Comparison of ENCODE assay signal across 21 mouse cellular contexts in the genomic region with DNA sequence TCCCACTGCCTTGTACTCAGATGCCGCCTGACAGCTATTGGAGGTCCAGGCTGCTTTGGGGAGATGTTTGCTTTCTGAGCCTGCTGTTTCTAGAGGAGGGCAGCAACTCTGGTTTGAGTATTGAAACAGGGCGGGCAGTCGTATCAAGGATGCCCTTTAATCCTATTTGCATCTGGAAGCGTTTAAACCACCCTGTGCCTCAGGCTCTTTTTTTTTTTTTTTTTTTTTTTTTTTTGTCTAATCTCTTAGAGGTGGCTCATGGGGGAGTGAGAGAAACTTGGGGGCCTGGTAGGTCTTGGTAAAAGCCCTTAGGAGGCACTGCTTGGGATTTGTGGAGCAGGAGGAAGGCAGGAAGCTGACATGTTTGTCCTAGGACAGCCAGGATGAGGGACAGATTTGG.
"Had no signal": no experiment of that assay in that cellular context is flagged by ENCODE, and none has a peak within 500 bp of the region (broad histone marks: within the 10 kb centered on the region; RNA-seq: fewer than 3 reads in every experiment).

No protein-coding gene starts in this region.

- H3K4me1 ChIP-seq: midbrain, embryonic 15.5 days; neural tube, embryonic 12.5 days; neural tube, embryonic 15.5 days had no signal

- H3K9me3 ChIP-seq: limb, embryonic 13.5 days; liver, embryonic 12.5 days; liver, embryonic 15.5 days; lung, embryonic 15.5 days; megakaryocyte, embryonic 14.5 days; midbrain, embryonic 10.5 days; midbrain, embryonic 15.5 days; neural tube, embryonic 12.5 days; neural tube, embryonic 15.5 days had no signal

- H3K27me3 ChIP-seq: limb, embryonic 13.5 days; liver, embryonic 12.5 days; liver, embryonic 15.5 days; lung, embryonic 15.5 days; megakaryocyte, embryonic 14.5 days; midbrain, embryonic 15.5 days; neural tube, embryonic 12.5 days; neural tube, embryonic 15.5 days had no signal

- H3K4me3 ChIP-seq: left cerebral cortex, adult 2 months; limb, embryonic 13.5 days; liver, embryonic 12.5 days; liver, embryonic 15.5 days; lung, embryonic 15.5 days; megakaryocyte, embryonic 14.5 days; midbrain, embryonic 10.5 days; midbrain, embryonic 15.5 days; neural tube, embryonic 12.5 days; neural tube, embryonic 15.5 days had no signal

- ATAC-seq: liver, embryonic 12.5 days; midbrain, embryonic 15.5 days had no signal

- H3K4me2 ChIP-seq: limb, embryonic 13.5 days; liver, embryonic 12.5 days; liver, embryonic 15.5 days; lung, embryonic 15.5 days; midbrain, embryonic 15.5 days; neural tube, embryonic 12.5 days; neural tube, embryonic 15.5 days had no signal

- DNase-seq: kidney, adult 18-20 months; kidney, adult 9 months; kidney, postnatal 14 days; kidney, postnatal 4 days; layer of hippocampus, postnatal 36 days; liver; lung, adult 18-20 months; lung, postnatal 10 days; lung, postnatal 36 days; thymus, adult 18-20 months; thymus, postnatal 36 days had no signal

- H3K9ac ChIP-seq: limb, embryonic 13.5 days; liver, embryonic 12.5 days; liver, embryonic 15.5 days; lung, embryonic 15.5 days; midbrain, embryonic 15.5 days; neural tube, embryonic 12.5 days; neural tube, embryonic 15.5 days had no signal

- H3K27ac ChIP-seq: left cerebral cortex, adult 2 months; limb, embryonic 13.5 days; liver, embryonic 12.5 days; liver, embryonic 15.5 days; lung, embryonic 15.5 days; midbrain, embryonic 10.5 days; midbrain, embryonic 15.5 days; neural tube, embryonic 12.5 days; neural tube, embryonic 15.5 days had no signal
